Mouse (Mus musculus): ENCODE results near the gene Fgd6. TPM values are rescaled to one million over a fixed set of nuclear protein-coding genes. Genes with fewer than 3 reads are reported as not detected.
A peak's percentile ranks its signal among the peaks of the same experiment; 100 is the strongest.

The Fgd6 gene
- polyA plus RNA-seq, 1 experiment, result 5.4 TPM

DNA sequence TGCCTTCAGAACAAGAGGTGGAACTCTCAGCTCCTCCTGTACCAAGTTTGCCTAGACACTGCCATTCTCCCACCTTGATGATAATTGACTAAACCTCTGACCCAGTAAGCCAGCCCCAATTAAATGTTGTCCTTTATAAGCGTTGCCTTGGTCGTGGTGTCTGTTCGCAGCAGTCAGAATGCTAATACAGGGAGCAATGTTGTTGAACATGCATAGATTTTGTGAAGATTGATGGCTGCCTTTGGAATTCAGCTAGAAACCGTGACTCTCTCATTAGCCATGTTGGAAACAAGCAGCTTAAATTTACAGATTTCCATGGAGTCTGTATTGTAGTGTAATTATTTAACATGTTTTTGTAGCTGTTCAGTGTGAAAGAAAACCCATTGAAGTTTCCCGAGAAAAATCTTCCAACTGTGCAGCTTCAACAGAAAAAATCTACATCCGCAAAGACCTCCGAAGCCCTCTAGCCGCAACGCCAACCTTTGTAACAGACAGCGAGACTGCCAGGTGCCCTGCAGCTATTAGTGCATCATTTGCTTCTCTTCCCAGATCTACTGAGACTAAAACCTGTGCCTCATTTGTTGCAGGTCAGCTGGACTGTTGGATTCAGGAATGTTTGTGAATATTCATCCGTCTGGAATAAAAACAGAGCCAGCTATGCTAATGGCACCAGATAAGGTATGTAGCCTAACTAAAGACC is 131.4 kb downstream of the Fgd6 start:
- TF ChIP-seq CTCF (IDR thresholded peaks at IDR 0.05; ENCODE audit: borderline replicate concordance, extremely low read depth, insufficient read depth, insufficient read length) (no peak), POLR2A (IDR thresholded peaks at IDR 0.05; ENCODE audit: borderline replicate concordance, extremely low read depth, insufficient read depth, insufficient read length, poor library complexity, severe bottlenecking) (no peak)
- DNase-seq (ENCODE audit: low read depth), result peak; percentile 53

DNA sequence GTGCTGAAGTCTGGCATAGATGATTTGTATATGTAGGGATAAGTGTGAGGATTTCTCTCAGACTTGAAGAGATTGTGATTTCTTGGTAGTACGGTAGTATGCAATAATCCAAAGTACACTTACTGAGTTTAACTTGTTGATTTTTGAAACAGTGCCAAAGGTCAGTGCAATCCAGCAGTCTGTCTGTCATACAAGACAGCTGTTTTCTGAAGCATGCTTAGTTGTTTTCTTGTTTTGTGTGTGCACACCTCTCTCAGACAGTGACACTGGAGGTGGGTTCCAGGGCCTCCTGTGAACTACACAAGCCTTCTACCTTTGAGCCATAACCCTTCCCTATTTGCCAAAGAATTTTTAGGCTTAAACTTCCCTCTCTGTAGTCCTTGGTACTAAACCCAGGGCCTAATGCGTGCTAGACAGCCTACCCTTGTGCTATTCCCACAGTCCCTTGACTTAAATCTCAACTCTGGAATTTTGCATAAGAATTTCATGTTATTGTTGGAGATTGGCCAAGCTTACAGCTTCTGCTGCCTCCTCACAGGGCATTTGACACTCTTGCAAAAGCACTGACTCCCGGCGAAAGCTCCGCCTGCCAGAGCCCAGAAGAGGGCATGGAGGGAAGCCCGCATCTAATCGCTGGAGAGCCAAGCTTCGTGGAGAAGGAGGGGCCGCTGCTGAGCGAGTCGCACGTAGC is 135.8 kb downstream of the Fgd6 start:
- DNase-seq (ENCODE audit: low read depth), result peak; percentile 62
- TF ChIP-seq CTCF (IDR thresholded peaks at IDR 0.05; ENCODE audit: borderline replicate concordance, extremely low read depth, insufficient read depth, insufficient read length) (no peak), POLR2A (IDR thresholded peaks at IDR 0.05; ENCODE audit: borderline replicate concordance, extremely low read depth, insufficient read depth, insufficient read length, poor library complexity, severe bottlenecking) (no peak)

DNA sequence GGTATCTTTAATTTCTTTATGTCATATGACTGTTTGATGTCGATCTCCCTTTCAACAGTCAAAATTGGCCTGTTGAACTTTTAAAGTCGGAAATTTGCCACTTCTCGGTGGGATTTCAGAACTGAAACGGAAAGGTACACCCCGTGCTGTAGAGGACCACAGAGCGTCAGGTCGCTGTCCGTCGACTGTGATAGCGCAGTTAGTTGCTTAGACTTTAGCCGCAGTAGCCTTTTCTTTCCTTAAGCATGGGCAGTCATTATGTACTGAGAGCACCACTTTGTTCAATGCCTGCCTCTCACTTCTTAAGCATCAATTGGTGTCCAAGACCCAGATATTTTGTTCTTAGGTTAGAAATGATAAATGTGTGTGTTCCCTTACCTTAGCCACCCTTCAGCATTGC is 136.3 kb downstream of the Fgd6 start:
- DNase-seq (ENCODE audit: low read depth), result peak; percentile 21
- TF ChIP-seq POLR2A (IDR thresholded peaks at IDR 0.05; ENCODE audit: borderline replicate concordance, extremely low read depth, insufficient read depth, insufficient read length, poor library complexity, severe bottlenecking) (no peak), CTCF (IDR thresholded peaks at IDR 0.05; ENCODE audit: borderline replicate concordance, extremely low read depth, insufficient read depth, insufficient read length) (no peak)

DNA sequence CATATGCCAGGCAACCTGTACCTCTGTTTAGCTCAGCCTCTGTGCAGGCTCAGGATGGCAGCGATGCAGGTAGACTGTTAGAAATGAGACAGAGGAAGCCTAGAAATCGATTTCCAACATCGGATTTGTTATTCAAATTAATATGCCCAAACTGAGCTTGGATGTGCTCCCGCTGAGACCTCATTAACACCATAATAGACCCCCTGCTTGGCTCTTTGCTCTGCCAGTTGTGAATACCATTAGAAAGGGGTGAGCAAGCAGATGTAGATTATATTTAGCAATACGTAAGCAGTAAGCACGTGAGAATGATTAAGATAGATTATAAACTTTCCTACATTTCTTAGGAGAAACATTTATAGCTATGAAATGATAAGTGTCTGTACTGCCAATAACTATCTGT is 136.9 kb downstream of the Fgd6 start:
- DNase-seq (ENCODE audit: low read depth), result peak; percentile 70

DNA sequence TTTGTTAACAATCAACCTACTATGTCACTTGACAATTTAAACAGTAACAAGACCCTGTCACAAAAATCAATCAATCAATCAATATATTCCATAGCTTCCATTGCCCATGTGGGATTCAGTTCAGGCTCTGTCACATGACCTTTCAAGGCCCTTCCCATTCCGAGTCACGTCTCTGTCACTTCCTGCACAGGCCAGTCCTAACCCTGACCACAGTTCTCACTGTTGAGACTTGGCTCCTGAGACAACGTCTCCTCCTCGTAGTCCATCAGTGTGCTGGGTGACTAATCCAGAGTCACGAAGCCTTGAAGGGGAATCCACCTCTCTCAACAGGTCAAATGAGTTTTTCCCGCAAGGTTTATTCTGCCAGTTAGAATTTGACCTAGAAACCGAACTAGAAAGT is 138.9 kb downstream of the Fgd6 start:
- TF ChIP-seq POLR2A (IDR thresholded peaks at IDR 0.05; ENCODE audit: borderline replicate concordance, extremely low read depth, insufficient read depth, insufficient read length, poor library complexity, severe bottlenecking) (no peak), CTCF (IDR thresholded peaks at IDR 0.05; ENCODE audit: borderline replicate concordance, extremely low read depth, insufficient read depth, insufficient read length) (no peak)
- no peak for DNase-seq (ENCODE audit: low read depth)

More for the DNA sequence above, 136.9 kb downstream of the Fgd6 start:
- TF ChIP-seq CTCF (IDR thresholded peaks at IDR 0.05; ENCODE audit: borderline replicate concordance, extremely low read depth, insufficient read depth, insufficient read length) (no peak), POLR2A (IDR thresholded peaks at IDR 0.05; ENCODE audit: borderline replicate concordance, extremely low read depth, insufficient read depth, insufficient read length, poor library complexity, severe bottlenecking) (no peak)

DNA sequence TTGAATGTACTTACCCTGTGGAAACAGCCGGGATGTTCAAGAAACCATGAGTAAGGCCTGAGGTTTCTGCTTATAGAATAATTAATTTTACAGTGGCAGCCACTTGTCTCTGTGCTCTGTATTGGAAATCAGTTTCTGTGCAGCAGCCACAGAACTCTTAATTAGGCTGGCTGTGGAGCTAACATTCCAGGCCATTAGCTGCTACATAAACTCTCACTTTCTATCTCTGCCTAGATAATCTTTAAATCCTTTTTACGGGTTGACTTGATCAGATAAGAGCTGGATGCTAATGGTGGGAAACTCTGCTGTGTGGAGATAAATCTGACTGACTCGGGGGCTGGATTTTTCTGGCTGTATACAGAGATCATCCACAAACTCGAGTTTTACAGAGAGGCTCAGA is 147.4 kb downstream of the Fgd6 start:
- TF ChIP-seq CTCF (IDR thresholded peaks at IDR 0.05; ENCODE audit: borderline replicate concordance, extremely low read depth, insufficient read depth, insufficient read length), result no peak
- TF ChIP-seq POLR2A (IDR thresholded peaks at IDR 0.05; ENCODE audit: borderline replicate concordance, extremely low read depth, insufficient read depth, insufficient read length, poor library complexity, severe bottlenecking), result no peak
- DNase-seq (ENCODE audit: low read depth), result peak; percentile 28

Other genes starting within 250 kb of the Fgd6 start
- gene Usp44, start 204.4 kb upstream of the Fgd6 start, polyA plus RNA-seq (2012; rRNA removed), result 0.49 and 0.73 TPM in 2 replicates
- 91.3 and 154 TPM in 2 replicates for gene Metap2, start 138.9 kb upstream of the Fgd6 start, polyA plus RNA-seq (2012; rRNA removed)
- gene Vezt, start 184 bp upstream of the Fgd6 start, polyA plus RNA-seq (2012; rRNA removed), result 53.2 and 56.2 TPM in 2 replicates
- 10.9 and 11.3 TPM in 2 replicates for gene Nr2c1, start 112.0 kb downstream of the Fgd6 start, polyA plus RNA-seq (2012; rRNA removed)
- gene Ndufa12, start 162.7 kb downstream of the Fgd6 start, polyA plus RNA-seq (2012; rRNA removed), result 180 and 184 TPM in 2 replicates